ENCODE assay signal across 27 mouse cellular contexts in the genomic region with DNA sequence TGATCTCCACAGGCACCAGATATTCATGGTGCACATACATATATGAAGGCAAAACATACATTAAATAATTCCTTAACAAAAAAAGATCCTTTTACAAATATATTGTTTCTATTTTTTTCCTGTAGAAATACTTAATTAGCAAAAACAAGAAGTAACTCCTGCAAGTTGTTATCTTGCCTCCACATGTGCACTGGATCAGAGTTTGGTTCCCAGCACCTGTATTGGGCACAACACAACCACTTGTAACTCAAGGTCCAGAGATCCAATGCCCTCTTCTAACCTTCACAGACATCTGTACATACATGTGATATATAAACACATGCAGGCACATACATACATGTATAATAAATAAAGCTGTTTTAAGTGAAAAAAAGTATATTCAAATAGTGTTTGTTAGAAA.
"Had no signal": no experiment of that assay in that cellular context is flagged by ENCODE, and none has a peak within 500 bp of the region (broad histone marks: within the 10 kb centered on the region; RNA-seq: fewer than 3 reads in every experiment).

No protein-coding gene starts in this region.

- H3K27ac ChIP-seq: embryonic facial prominence, embryonic 10.5 days; embryonic facial prominence, embryonic 12.5 days; embryonic facial prominence, embryonic 13.5 days; embryonic facial prominence, embryonic 15.5 days; forebrain, embryonic 10.5 days; forebrain, embryonic 12.5 days; forebrain, embryonic 13.5 days; forebrain, embryonic 15.5 days; gastrocnemius, adult 2 months; heart, adult 2 months had no signal

- H3K9me3 ChIP-seq: embryonic facial prominence, embryonic 10.5 days; embryonic facial prominence, embryonic 12.5 days; embryonic facial prominence, embryonic 13.5 days; embryonic facial prominence, embryonic 15.5 days; forebrain, embryonic 12.5 days; forebrain, embryonic 13.5 days; forebrain, embryonic 15.5 days had no signal

- H3K9ac ChIP-seq: embryonic facial prominence, embryonic 12.5 days; embryonic facial prominence, embryonic 13.5 days; embryonic facial prominence, embryonic 15.5 days; forebrain, embryonic 12.5 days; forebrain, embryonic 13.5 days; forebrain, embryonic 15.5 days; forebrain, postnatal 0 days had no signal

- H3K27me3 ChIP-seq: embryonic facial prominence, embryonic 12.5 days; embryonic facial prominence, embryonic 13.5 days; embryonic facial prominence, embryonic 15.5 days; forebrain, embryonic 12.5 days; forebrain, embryonic 13.5 days; forebrain, embryonic 15.5 days had no signal

- H3K4me2 ChIP-seq: embryonic facial prominence, embryonic 12.5 days; embryonic facial prominence, embryonic 13.5 days; embryonic facial prominence, embryonic 15.5 days; forebrain, embryonic 12.5 days; forebrain, embryonic 13.5 days; forebrain, embryonic 15.5 days had no signal

- DNase-seq: cerebellum, adult 9-10 months; cerebellum, adult 9-11 months; cerebellum, postnatal 10 days; cerebellum, postnatal 14 days; cerebellum, postnatal 25 days; cerebellum, postnatal 36 days; embryo, embryonic 11 days; forebrain, postnatal 0 days; gastrocnemius, adult 2 months; gastrocnemius, postnatal 10 days; gastrocnemius, postnatal 14 days; gastrocnemius, postnatal 25 days; gastrocnemius, postnatal 36 days; heart, adult 11 months; heart, adult 18-20 months; heart, adult 2 months had no signal

- H3K4me1 ChIP-seq: embryonic facial prominence, embryonic 10.5 days; embryonic facial prominence, embryonic 12.5 days; embryonic facial prominence, embryonic 13.5 days; embryonic facial prominence, embryonic 15.5 days; forebrain, embryonic 12.5 days; forebrain, embryonic 13.5 days; forebrain, embryonic 15.5 days had no signal

- ATAC-seq: forebrain, embryonic 13.5 days; forebrain, embryonic 14.5 days; forebrain, embryonic 15.5 days; forebrain, embryonic 16.5 days; forebrain, postnatal 0 days had no signal

- H3K4me3 ChIP-seq: embryonic facial prominence, embryonic 10.5 days; embryonic facial prominence, embryonic 12.5 days; embryonic facial prominence, embryonic 13.5 days; embryonic facial prominence, embryonic 15.5 days; erythroblast, embryonic 14.5 days; forebrain, embryonic 10.5 days; forebrain, embryonic 12.5 days; forebrain, embryonic 13.5 days; forebrain, embryonic 15.5 days; gastrocnemius, adult 2 months; heart, adult 2 months had no signal
